Mouse (Mus musculus) olfactory bulb, adult 2 months (tissue): ENCODE data around the gene AC124502.3.

Source experiments
- CTCF ChIP-seq: fragments of 200-500 bp; IDR thresholded peaks from 2 replicates; pipeline ENCODE4 v1.5.1; 2012; ENCODE audit warnings: low read depth, mild to moderate bottlenecking, low read length, moderate library complexity; ENCODE audit not compliant: insufficient read depth
- POLR2A ChIP-seq: fragments of 200-500 bp; IDR thresholded peaks from 2 replicates; pipeline ENCODE4 v1.6.1; 2012; ENCODE audit warnings: mild to moderate bottlenecking, low read depth, low read length, moderate library complexity; ENCODE audit not compliant: insufficient read depth

- TF ChIP-seq CTCF (no peak), POLR2A (no peak)
Observed at GRCm38 (mm10) chr19:5018191-5018590, 20.5 kb upstream of the AC124502.3 start.
